Mouse (Mus musculus) brain, embryonic 18.5 days (tissue): ENCODE results near the gene Rbm33.

Experiments used
- DNase-seq: peaks from one replicate; pipeline ENCODE4 v3.0.0-alpha.2; 2012; ENCODE audit warnings: low read depth, low spot score

Gene Rbm33

DNA sequence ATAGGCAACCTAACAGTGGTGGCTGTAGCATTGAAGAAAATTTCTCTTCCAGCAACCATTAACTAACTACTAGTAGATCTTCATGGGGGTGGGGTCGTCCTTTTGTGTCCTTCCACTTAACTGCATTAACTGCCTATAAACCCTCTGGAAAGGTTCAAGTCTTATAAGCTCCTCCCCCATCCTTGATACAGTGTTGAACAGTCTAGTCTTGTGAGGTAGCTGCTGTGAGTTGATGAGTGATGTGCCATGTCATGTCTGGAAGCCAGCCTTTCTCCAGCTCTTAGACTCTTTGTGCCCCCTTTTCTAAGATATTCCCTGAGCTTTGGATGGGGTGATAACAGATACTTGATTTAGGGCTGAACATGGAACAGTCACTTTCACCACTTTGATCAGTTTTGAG is 7.5 kb downstream of the Rbm33 start:
- no peak for DNase-seq

DNA sequence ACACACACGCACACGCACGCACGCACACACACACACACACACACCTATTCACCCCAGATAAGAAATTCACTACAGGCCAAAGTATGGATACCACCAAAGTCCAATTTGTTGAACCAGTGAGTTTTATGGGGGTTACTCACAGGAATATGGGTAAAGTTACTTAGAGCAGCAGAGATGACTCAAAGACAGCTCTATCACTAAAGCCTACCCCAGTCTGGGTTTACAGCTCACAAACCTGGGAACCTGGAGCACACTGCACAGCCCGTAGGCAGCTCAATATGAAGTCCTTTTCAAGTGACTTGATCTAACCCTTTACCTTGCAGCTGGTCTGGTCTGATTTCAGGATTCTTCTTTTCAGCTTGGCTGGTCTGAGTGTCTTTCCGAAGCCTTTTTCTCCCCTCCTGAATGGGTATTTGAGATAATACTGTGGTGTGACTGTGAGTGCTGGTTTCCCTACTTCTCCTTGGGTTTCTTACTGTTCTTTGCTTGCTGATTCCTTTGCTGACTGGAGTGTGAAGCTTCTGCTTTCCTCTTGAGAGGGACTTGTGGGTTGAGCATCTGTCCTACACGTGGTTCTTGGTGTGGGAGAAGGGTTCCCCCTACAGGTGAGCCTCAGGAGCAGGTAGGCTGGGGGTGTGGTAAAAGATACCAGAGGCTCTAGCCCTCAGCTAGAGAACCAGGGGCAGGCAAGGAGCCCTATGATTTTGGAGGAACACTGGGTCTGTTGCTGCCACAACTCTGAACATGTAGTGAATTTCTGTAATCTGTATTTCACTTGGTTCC is 12.3 kb downstream of the Rbm33 start:
- no peak for DNase-seq

DNA sequence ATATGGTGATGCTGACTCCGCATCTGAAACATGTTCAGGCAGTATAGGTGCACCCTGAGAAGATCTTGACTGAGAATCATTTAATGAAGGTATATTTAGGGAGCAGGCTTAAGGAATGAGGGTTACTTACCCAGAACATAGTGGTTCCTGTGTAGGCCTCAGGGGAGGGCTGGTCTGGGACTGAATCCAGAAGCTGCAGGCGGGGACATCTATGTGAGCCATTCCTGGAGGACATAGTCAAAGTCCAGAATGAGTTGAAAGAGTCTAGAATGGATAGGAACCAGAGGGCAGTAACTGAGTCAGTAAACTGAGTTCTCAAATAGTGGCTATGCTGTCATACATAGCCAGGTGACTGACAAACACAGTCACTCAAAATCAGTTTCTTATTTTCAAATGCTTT is 16.8 kb downstream of the Rbm33 start:
- no peak for DNase-seq

DNA sequence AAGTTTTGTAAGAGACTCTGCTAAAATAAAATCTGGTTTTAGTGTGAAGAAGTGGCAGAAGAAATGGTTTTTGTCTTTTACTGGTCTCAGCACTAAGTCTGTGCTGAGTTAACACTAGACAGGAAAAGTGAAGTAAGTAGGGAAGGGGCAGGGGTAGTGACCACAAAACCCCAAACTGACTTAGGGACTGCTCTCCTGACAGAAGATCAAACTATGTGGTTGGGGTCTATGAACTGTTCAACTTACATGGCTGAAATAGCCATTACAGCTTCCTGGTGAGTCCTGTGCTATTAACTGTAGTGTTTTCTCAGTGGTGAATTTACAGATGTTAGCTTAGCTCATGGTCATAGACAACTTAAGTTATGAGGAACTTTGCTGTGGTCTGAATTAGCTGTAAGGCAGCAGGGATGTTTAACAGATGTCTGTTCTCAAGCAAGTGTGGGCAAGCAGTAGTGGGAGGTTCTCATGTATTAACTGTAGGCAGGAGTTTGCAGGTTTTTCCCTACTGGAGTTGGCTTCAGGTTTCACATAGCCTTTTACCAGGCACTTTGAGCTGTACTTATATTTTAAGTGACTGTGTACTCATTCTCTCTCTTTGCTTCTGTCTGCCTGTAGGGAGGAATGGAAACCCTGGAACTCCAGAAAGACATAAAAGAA is 35.1 kb downstream of the Rbm33 start:
- no peak for DNase-seq

DNA sequence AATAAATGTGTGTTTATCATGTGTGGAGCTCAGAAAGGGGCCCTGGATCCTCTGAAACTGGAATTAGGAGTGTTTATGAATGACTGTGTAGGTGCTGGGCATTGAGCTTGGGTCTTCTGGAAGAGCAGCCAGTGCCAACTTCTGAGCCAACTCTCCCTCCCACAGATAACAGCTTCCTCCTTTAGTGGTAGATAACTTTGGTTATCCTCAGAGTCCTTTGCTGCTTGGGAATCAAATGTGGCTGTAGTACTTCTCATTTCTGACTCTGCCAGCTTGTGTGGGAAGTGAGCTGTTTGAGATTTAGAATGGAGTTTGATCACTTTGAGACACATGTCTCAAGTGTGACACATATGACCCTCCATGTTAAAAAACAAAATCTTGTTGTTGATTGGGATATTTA is 38.7 kb downstream of the Rbm33 start:
- no peak for DNase-seq

DNA sequence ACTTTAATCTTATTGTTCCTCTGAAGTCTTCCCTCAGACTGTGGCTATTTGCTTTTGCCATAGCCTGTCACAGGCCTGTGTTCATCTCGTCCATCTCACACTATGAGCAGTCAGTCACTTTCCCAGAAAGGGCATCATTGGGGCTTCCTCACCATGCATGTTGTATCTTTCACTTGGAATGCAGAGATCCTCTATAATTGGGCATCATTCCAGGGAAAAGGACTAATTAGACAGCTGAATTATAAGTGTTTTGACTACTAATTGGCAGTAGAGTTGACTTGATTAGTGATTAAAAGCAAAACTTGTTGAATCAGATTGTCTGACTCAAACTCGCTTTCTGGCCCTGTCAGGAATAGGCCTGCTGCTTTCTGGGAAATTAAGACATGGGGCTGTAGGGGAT is 43.8 kb downstream of the Rbm33 start:
- no peak for DNase-seq

DNA sequence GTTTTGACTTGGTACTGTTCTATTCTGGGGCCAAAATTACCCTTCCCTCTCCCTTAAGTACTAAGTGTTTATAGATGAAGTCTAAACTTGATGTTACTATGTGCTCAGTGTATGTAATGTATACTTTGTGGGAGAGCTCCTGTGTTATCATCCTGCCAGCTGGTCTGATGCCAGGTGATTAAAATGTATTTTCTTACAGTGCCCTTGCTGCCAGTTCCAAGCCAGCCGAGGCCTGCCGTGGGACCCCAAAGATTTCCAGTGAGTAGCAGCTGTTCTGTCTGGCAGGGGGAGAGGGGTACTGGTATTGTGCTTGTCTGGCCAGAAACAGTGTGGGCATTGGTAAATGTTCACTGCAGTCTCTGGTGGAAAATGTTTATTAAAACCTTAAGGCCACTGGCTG is 51.1 kb downstream of the Rbm33 start:
- no peak for DNase-seq

DNA sequence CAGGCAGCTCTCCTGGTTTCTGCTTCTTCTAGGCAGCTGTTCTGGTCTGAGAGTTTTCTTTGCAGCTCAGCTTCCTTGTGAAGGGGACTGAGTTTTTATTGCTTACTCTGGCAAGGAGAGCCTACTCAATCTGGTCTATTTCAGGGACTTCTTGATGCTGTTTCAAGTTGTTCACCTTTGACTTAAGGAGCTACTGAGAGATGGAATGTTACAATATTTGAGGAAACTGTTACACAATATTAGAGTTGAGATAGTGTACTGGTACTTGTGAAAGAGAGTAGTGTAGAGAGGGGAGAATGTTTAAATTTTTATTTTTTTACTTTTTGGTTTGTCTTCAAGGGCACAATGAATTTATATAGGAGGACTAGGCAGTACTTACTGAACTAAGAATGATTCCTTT is 53.9 kb downstream of the Rbm33 start:
- no peak for DNase-seq

DNA sequence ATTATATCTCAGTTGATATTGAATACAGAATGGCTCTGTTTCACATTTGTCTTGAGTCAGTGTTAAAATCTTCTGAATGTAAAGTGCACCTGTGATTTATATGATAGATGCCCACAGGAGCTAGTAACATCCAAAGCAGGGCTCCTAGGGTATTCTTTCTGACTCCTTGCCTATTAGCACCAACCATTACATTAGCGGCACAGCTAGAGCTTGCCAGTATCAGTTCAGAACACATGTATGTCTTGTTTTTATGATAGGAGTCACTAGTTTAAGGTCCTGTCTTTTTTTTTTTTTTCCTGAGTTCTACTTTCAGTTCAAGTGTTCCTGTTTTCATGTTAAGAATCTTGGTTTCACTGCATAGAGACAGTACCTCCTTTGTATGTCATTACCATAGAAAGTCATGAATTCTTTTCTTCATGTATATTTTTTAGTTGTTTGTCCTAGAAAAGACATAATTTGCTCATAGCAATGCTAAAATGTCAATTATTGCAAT is 55.3 kb downstream of the Rbm33 start:
- DNase-seq: no peak

DNA sequence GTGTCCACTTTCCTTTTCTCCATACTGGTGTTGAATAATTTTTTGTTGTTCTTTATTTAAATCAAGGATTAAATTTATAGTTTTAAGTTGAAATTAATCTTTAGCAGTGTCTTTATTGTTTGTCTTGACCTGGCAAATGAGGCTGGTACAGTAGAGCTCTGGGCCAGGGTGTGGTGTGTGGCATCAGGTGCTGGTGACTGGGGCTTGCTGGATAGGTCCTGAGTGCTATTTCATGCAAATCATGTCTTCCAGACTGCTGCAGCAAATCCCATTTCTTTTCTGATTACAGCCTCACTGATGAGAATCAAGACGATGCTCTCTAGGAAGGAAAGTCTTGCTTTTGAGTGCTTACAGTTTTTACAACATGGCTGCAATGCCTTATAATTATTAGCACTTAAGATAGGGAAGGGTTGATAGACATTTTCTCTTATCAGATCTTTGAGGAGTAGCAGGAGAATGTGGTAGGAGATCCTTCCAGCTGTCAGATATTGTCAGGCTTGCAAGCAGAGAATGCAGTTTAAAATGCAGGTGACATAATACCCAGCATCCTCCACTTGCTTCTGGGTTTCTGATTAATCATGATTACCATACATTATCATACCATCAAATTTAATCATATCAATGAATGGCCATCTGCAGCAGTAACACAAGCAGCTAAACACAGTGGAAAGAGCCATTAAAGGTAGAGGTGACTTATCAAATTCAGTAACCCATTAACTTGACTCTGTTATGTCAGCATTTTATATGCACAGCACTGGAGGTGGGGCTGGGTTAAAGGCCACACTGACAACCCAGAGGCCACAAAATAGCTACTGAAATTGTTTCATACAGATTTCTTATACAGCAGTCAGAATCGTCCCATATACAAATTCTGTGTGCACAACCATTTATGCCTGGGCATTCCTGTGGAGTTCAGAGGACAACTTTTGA is 56.8 kb downstream of the Rbm33 start:
- no peak for DNase-seq

DNA sequence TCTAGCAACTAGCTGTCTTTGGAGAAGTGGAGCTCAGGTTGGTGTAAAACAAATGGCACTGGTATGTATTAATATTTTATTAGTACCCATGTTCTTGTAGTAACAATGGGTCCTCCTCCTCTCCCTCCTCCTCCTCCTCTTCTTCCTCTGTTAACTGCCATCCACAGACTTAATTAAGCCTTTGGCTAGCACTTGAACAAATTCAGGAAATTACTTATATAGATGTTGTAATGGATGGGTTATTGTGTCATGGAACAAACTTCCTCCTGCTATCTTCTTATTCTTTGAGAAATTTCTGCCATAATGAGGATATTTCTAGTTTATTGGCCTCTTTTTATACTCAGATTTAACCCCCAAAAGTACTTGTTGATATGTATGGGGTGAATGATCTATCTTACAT is 60.4 kb downstream of the Rbm33 start:
- DNase-seq: no peak

DNA sequence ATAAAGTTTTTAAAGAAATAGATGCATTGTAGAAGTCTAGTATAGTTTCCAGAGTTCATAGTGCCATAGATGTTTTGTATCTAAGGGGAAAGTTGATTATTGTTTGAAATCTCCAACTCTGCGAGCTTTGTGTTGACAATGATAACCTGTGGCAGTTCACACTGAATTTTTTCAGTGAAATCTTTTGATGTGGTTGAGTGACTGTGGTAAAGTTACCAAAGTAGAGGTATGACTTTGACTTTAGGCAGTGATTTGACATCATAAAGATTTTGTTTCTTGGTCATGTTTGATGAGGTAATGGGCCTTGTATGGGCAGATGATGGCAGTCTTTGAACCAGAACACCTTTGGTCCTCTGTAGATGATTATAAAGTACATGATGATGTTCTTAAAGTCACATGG is 65.4 kb downstream of the Rbm33 start:
- no peak for DNase-seq

DNA sequence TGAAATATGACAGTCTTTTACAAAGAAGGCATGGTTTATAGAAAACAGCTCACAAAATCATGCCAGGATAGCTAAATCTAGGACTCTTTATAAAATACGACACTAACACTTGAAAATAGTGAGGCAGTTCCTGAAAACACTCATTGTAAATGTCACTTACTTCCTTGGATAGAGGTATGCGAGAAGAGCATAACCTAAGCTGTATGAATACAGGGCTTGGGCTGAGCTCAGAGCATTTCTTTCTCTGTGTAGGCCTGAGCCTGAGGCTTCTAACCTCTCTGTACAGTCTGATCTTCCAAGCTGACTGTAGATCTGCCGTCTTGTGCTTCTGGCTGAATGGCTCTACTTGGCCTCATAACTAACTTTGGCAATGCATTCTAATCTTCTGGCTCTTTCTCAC is 69.9 kb downstream of the Rbm33 start:
- no peak for DNase-seq

DNA sequence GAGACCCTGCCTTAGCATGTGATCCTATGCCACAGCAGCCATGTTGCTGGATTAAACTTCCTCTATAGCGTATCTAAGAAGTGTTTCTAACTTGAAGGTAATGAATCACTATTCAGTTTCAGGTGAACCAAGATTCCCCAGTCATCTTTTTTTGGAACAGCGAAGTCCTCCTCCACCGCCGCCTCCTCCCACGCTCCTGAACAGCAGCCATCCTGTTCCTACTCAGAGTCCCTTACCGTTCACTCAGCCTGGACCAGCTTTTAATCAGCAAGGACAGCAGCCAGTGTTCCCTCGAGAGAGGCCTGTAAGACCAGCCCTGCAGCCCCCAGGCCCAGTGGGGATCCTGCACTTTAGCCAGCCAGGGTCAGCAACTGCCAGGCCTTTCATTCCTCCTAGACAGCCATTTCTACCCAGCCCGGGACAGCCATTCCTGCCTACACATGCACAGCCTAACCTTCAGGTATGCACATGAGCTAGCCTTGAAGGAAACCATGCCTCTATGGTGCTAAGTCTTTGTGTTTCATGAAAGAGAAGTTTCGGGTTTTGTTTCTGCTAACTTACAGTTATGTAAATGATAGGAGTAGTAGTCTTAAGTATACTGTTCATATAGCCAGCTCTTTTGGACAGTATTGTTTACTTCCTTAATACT is 70.7 kb downstream of the Rbm33 start:
- no peak for DNase-seq

DNA sequence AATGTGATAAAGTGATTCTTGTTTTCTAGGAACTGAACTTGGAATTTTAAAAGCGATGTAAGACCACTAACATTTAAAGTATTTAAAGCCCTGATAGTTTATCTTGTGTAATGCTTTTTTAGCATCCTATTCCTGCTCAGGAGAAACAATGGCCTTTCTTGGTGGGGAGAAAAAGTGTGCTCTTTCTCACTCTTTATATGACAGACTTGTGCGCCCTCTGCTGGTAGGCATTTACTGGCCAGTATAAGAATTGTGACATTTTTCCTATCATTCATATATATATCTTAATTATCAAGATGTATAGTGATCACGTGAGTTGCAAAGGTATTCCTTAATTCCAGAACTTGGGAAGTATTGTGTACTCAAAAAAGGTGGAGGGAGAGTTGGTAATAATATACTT is 71.3 kb downstream of the Rbm33 start:
- peak; percentile 18 for DNase-seq

DNA sequence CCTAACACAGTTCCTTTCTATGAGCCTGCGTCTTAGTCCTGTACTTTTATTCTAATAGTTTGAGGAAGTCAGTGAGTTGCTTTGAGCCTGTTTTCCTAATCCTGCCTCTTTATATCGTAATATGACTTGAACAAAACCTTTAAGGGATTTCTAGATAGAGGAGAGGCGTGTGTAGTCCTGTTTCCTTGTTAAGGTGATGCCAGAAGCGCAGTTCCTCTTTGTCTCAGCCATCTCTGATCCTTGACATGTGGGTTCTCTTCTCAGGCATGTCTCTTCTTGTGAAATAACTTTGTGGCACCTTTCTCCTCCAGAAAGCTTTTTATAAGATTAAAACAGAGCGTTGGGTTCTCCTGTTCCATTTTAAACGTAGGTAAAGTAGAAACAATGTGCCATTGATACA is 73.3 kb downstream of the Rbm33 start:
- DNase-seq: no peak

DNA sequence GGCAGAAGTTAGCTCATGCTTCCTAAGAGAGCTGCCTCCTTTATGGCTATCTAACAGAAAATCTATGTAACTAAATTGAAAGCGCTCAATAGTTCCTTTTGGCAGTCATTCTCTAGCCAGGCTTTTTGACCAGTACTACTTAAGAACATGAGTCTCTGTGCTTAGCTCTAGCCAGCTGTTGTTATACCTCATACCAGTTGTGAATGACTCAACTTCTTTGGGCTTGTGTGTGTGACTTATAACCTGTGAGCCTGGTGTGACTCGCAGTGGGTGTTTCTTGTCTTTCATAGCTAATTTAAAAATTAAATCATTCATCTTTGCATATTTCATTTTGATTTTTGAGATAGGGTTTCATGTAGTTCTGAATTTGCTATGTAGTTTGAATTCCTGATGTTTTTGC is 80.4 kb downstream of the Rbm33 start:
- no peak for DNase-seq

DNA sequence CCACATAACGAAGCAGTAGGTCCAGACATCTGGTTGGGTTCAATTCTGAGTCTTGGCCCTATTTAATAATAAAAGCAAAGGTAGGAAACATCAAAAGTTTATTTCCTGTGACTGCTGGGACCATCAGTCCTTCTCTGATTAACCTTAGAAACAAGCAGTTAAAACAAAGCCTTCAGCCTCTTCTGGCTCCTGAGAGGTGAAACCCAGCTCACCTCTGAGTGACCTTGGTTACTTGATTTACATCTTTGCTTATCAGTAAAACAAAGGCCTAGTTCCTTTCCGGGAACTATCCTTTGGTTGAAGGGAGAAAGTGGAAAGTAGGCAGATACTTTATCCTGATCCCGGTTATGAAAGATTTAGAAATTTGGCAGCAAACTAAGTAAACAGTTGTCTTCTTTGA is 81.8 kb downstream of the Rbm33 start:
- no peak for DNase-seq

DNA sequence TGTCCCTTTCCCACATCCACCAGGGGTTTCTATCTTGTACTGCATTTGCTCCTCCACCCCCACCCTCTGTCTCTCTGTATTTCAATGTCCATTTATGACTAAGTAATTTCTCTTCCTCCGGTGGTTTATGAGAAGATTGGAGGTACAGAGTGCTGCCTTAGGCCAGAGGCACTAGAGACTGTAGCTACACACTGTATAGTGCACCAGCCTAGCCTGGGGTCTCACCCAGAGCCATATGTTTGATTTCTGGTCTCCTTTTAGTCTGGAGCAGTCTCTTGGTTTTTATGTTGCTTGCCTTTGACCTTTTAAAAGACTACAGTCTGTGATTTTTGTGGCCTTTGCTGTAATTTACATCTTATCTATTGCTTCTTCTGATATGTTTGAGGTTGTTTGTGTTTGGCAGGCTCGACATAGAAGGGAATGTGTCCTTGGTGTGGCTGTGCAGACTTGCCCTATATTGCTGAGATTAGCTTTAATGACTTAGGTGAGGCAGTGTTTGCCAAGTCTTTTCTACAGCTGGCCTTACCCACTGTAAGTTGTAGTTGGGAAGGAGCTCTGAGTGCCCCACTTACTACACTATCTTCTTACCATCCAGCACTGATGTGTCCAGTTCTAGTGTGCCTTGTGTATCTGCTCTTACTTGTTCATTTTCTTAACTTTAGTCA is 82.7 kb downstream of the Rbm33 start:
- no peak for DNase-seq

DNA sequence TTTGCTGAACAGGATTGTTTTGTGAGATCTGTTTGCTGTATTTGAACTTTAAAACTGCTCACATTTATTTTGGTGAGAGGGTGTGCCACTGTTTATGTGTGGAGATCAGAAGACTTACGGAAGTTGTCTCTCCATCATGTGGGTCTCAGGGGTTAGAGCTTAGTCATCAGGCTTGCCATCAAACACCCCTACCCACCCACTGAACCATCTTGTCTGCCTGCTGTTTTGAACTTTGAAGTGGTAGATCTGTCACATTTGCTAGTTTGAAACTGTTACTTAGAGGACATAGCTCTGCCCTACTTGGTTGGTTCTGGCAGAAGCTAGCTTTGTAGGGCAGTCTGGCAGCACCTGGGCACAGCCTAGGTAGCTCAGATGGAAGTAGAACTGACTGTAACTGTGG is 85.8 kb downstream of the Rbm33 start:
- DNase-seq: no peak

DNA sequence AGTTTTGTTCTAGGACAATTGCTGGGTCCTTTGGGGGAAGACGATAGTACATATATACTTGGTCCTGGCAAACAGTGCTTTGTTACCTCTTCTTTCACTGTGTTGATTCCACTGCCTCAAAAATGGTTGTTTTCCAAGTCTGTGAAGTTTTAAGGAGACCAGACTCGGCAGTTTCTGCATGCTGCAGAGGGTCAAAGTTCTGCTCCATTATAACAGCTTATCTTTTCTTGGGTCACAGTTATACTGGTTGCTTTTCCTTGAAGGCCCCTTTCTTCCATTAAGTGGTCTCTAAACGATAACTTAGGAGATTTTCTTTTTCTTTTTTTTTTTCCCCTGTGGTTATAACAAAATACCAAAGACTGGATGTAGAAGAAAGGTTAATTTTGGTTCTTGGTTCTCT is 89.7 kb downstream of the Rbm33 start:
- no peak for DNase-seq
